20 mouse cellular contexts compared by ENCODE assay signal in genomic region chr2:130353889-130354288, GRCm38 (mm10). TPM values are rescaled to one million over a fixed set of nuclear protein-coding genes. Genes with fewer than 3 reads are reported as not detected.
"Had no signal": no experiment of that assay in that cellular context is flagged by ENCODE, and none has a peak within 500 bp of the region (broad histone marks: within the 10 kb centered on the region; RNA-seq: fewer than 3 reads in every experiment).

No protein-coding gene starts in this region.

- H3K27me3 ChIP-seq: midbrain, embryonic 13.5 days had no signal

- H3K27ac ChIP-seq: kidney, postnatal 0 days; limb, embryonic 13.5 days; liver, embryonic 15.5 days; midbrain, embryonic 13.5 days; neural tube, embryonic 15.5 days; stomach, postnatal 0 days had no signal

- H3K9ac ChIP-seq: limb, embryonic 13.5 days; liver, embryonic 15.5 days; midbrain, embryonic 13.5 days; neural tube, embryonic 15.5 days had no signal

- DNase-seq: kidney, adult 9 months; kidney, postnatal 36 days; right cerebral cortex, adult 18-20 months; right cerebral cortex, postnatal 25 days; thymus, postnatal 4 days had no signal

- H3K4me3 ChIP-seq: limb, embryonic 13.5 days; liver, embryonic 15.5 days; midbrain, embryonic 13.5 days; neural tube, embryonic 15.5 days had no signal

- H3K36me3 ChIP-seq: limb, embryonic 13.5 days; liver, embryonic 15.5 days; midbrain, embryonic 13.5 days; neural tube, embryonic 15.5 days had no signal

- H3K4me2 ChIP-seq: limb, embryonic 13.5 days; liver, embryonic 11.5 days; liver, embryonic 15.5 days; midbrain, embryonic 13.5 days; neural tube, embryonic 15.5 days had no signal

- H3K4me1 ChIP-seq: limb, embryonic 13.5 days; liver, embryonic 15.5 days had no signal

- H3K9me3 ChIP-seq: limb, embryonic 13.5 days; liver, embryonic 15.5 days; midbrain, embryonic 13.5 days; neural tube, embryonic 15.5 days had no signal

- ATAC-seq: intestine, postnatal 0 days; midbrain, embryonic 13.5 days had no signal

RNA-seq across cellular contexts. Expression of gene Gm28372, which starts 51.1 kb away (rescaled TPM):
- total RNA-seq: layer of hippocampus, adult 18-20 months; layer of hippocampus, postnatal 10 days; left cerebral cortex, postnatal 36 days; megakaryocyte progenitor cell, adult 5-6 weeks; midbrain, postnatal 0 days had no signal
- polyA plus RNA-seq: intestine, postnatal 0 days; kidney, postnatal 0 days; liver, embryonic 11.5 days; liver, embryonic 15.5 days; lung, embryonic 16.5 days; neural tube, embryonic 11.5 days; stomach, postnatal 0 days had no signal

RNA-seq across cellular contexts. Expression of gene 1700020A23Rik, which starts 51.2 kb away (rescaled TPM):
- total RNA-seq: layer of hippocampus, adult 18-20 months; layer of hippocampus, postnatal 10 days; left cerebral cortex, postnatal 36 days; megakaryocyte progenitor cell, adult 5-6 weeks; midbrain, postnatal 0 days had no signal
- polyA plus RNA-seq: intestine, postnatal 0 days; kidney, postnatal 0 days; limb, embryonic 13.5 days; liver, embryonic 11.5 days; liver, embryonic 15.5 days; lung, embryonic 16.5 days; neural tube, embryonic 11.5 days; stomach, postnatal 0 days had no signal

RNA-seq across cellular contexts. Expression of gene Tmem239, which starts 52.4 kb away (rescaled TPM):
- total RNA-seq: layer of hippocampus, adult 18-20 months; layer of hippocampus, postnatal 10 days; left cerebral cortex, postnatal 36 days; megakaryocyte progenitor cell, adult 5-6 weeks; midbrain, postnatal 0 days had no signal
- polyA plus RNA-seq: intestine, postnatal 0 days; kidney, postnatal 0 days; limb, embryonic 13.5 days; liver, embryonic 11.5 days; liver, embryonic 15.5 days; lung, embryonic 16.5 days; midbrain, embryonic 13.5 days; midbrain, postnatal 0 days; neural tube, embryonic 15.5 days; stomach, postnatal 0 days had no signal

RNA-seq across cellular contexts. Expression of gene Ebf4, which starts 58.9 kb away (rescaled TPM):
- total RNA-seq: megakaryocyte progenitor cell, adult 5-6 weeks had no signal
